Mouse (Mus musculus) CH12.LX (cell line): Measurements from ENCODE around the gene Klhl21.

Source experiments
- CTCF ChIP-seq, 2 experiments: IDR thresholded peaks in 1 of 2; conservative IDR thresholded peaks in 1 of 2; 2 replicates each; pipeline ENCODE4 v1.5.1; 2011 to 2012; ENCODE audit warnings: low read depth in 2 of 2, low read length in 2 of 2, improper control_type of control experiment in 1 of 2, inconsistent platforms in 1 of 2, mild to moderate bottlenecking in 1 of 2, moderate library complexity in 1 of 2
- ETS1 ChIP-seq: conservative IDR thresholded peaks from 2 replicates; pipeline ENCODE4 v1.6.1; 2012; ENCODE audit warnings: low read depth, mild to moderate bottlenecking, inconsistent platforms, low read length, improper control_type of control experiment, moderate library complexity
- MEF2A ChIP-seq: IDR thresholded peaks from 2 replicates; pipeline ENCODE4 v1.6.1; 2014; ENCODE audit warnings: low read depth, mild to moderate bottlenecking, inconsistent platforms, low read length, improper control_type of control experiment, borderline replicate concordance
- ZC3H11A ChIP-seq: IDR thresholded peaks from 2 replicates; pipeline ENCODE4 v1.6.1; 2012; ENCODE audit warnings: low read depth, mild to moderate bottlenecking, inconsistent platforms, low read length, improper control_type of control experiment

GRCm38 (mm10) chr4:151992091-151992490 lies 16.5 kb upstream of the Klhl21 start:
- TF ChIP-seq ETS1 (no peak), CTCF (conservative IDR thresholded peaks at IDR 0.05 in 1 of 2, IDR thresholded peaks at IDR 0.05 in 1 of 2; ENCODE audit: low read depth in 2 of 2, low read length in 2 of 2) (no peak), MEF2A (no peak), ZC3H11A (no peak)
